Mouse (Mus musculus) hindbrain, embryonic 14.5 days (tissue): ENCODE results near the gene Xpr1. TPM values are rescaled to one million over a fixed set of nuclear protein-coding genes. Genes with fewer than 3 reads are reported as not detected.

ENCODE experiments used
- ATAC-seq: fragments of 200-750 bp; cut with Nextera tagmentation; 2 replicates; pipeline ENCODE4 v1.8.0; 2017; ENCODE audit warnings: moderate number of reproducible peaks, mild to moderate bottlenecking, moderate TSS enrichment, moderate library complexity; ENCODE audit not compliant: low FRiP score
- DNase-seq: peaks from one replicate; pipeline ENCODE4 v3.0.0-alpha.2; 2015; ENCODE audit warnings: low spot score
- H3K27ac ChIP-seq: fragments of 300-500 bp; sonication (generic); 2 replicates; pipeline ENCODE4 v1.5.1; 2014; ENCODE audit warnings: mild to moderate bottlenecking, moderate library complexity
- H3K27me3 ChIP-seq: fragments of 300-500 bp; sonication (generic); 2 replicates; pipeline ENCODE4 v1.6.1; 2014; ENCODE audit warnings: mild to moderate bottlenecking, low read length, mixed read lengths; ENCODE audit not compliant: control insufficient read depth, insufficient read depth
- H3K36me3 ChIP-seq: fragments of 300-500 bp; sonication (generic); replicated peaks from 2 replicates; pipeline ENCODE4 v1.6.1; 2014; ENCODE audit not compliant: control insufficient read depth, insufficient read depth
- H3K4me1 ChIP-seq: fragments of 300-500 bp; sonication (generic); replicated peaks from 2 replicates; pipeline ENCODE4 v1.6.1; 2014; ENCODE audit warnings: antibody characterized with exemption, low read length, mixed read lengths; ENCODE audit not compliant: control insufficient read depth, insufficient read depth
- H3K4me2 ChIP-seq: fragments of 300-500 bp; sonication (generic); replicated peaks from 2 replicates; pipeline ENCODE4 v1.6.1; 2014; ENCODE audit warnings: mild to moderate bottlenecking, moderate library complexity
- H3K4me3 ChIP-seq: fragments of 300-500 bp; sonication (generic); replicated peaks from 2 replicates; pipeline ENCODE4 v1.5.1; 2014; ENCODE audit warnings: mild to moderate bottlenecking, low read length
- H3K9ac ChIP-seq: fragments of 300-500 bp; sonication (generic); 2 replicates; pipeline ENCODE4 v1.6.1; 2014
- H3K9me3 ChIP-seq: fragments of 300-500 bp; sonication (generic); 2 replicates; pipeline ENCODE4 v1.6.1; 2016; ENCODE audit warnings: low read length; ENCODE audit not compliant: control insufficient read depth
- WGBS: fragments of 180-500 bp; shearing (Covaris S2); extraction: QIAGEN DNeasy Blood & Tissue Kit; methylation state at CpG from one replicate; pipeline ENCODE4 v1.1.7; 2014; 5-methylcytosine and 5-hydroxymethylcytosine counted together
- microRNA-seq: library from miRNA; unstranded; fragments of <30 nt; microRNA quantifications from one replicate; pipeline ENCODE4, GENCODE M21; 2016
- polyA plus RNA-seq: library from polyadenylated mRNA; unstranded; fragments of >200 nt; fragmentation: Nextera tagmentation; extraction: Ambion mirVana; gene quantifications from 2 replicates; pipeline ENCODE4 v1.2.1, GENCODE M21; 2014

The Xpr1 gene
- polyA plus RNA-seq, 1 experiment from 2014 or later: 38.7 TPM

- Histone ChIP-seq H3K9ac (0 out of 2 replicates have a peak overlapping the region, but pooled peaks have one; percentile 9), H3K36me3 (no peaks in the 10 kb centered on the region), H3K4me2 (no peak overlapping the region), H3K9me3 (no peaks in the 10 kb centered on the region), H3K4me1 (peaks cover 76% of the 10 kb centered on the region), H3K4me3 (no peak overlapping the region), H3K27me3 (no peaks in the 10 kb centered on the region), H3K27ac (peak overlapping the region; percentile 83)
- 71% methylated on average over 9 of the region's 9 CpGs for WGBS
- DNase-seq: no peak
- no peak for ATAC-seq
Measured at GRCm38 (mm10) chr1:155233378-155233777, 183.8 kb downstream of the Xpr1 start.

DNA sequence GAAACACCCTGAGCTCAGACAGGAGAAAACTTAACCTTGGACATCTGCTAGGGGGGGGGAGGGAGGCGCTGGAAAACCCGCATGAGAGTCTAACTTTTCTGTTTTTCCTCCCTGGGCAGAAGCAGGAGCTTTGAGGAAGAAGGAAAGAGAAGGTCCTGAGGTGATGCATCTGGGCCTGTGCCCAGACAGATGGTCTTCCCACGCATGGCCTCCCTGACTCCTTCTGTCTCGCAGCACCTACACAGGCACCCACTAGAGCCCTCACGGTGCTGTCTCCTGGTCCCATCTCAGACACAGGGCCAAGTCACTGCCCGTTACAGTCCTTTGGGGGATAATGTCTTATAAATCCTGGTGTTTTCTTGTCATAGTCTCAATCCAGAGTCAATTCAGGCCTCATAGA, 184.4 kb downstream of the Xpr1 start:
- no peak overlapping the region for H3K9ac ChIP-seq
- no peaks in the 10 kb centered on the region for H3K27me3 ChIP-seq
- WGBS: 68% methylated on average over 6 of the region's 6 CpGs
- peaks cover 79% of the 10 kb centered on the region for H3K4me1 ChIP-seq
- DNase-seq (no peak), ATAC-seq (no peak)
- no peaks in the 10 kb centered on the region for H3K9me3 ChIP-seq
- H3K36me3 ChIP-seq: no peaks in the 10 kb centered on the region
- H3K27ac ChIP-seq: peak overlapping the region; percentile 83
- no peak overlapping the region for H3K4me3 ChIP-seq
- no peak overlapping the region for H3K4me2 ChIP-seq

DNA sequence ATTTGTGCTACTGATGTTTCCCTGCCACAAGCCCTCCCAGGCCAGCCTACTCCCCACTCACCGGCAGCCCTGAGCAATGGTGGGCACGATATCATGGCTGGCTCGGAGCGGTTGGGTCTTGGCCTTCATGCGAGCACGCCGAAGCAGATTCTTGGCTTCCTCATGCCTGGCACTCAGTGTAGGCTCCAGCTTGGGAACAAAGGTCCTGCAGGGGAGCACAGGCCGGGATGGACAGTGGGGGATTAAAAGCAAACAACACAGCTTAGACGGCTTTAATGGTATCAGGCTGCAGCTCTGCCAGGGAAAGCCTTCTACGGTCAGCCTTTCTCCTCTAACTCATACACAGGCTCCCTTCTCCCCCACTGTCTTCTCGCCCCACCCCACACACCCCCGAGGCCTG, 184.8 kb downstream of the Xpr1 start:
- H3K4me1 ChIP-seq: peaks cover 77% of the 10 kb centered on the region
- WGBS: 61% methylated on average over 12 of the region's 12 CpGs
- H3K36me3 ChIP-seq: no peaks in the 10 kb centered on the region
- no peak overlapping the region for H3K9ac ChIP-seq
- H3K4me3 ChIP-seq: no peak overlapping the region
- no peaks in the 10 kb centered on the region for H3K9me3 ChIP-seq
- H3K27ac ChIP-seq: peak overlapping the region; percentile 83
- DNase-seq: no peak
- H3K4me2 ChIP-seq: no peak overlapping the region
- ATAC-seq: no peak
- no peaks in the 10 kb centered on the region for H3K27me3 ChIP-seq

DNA sequence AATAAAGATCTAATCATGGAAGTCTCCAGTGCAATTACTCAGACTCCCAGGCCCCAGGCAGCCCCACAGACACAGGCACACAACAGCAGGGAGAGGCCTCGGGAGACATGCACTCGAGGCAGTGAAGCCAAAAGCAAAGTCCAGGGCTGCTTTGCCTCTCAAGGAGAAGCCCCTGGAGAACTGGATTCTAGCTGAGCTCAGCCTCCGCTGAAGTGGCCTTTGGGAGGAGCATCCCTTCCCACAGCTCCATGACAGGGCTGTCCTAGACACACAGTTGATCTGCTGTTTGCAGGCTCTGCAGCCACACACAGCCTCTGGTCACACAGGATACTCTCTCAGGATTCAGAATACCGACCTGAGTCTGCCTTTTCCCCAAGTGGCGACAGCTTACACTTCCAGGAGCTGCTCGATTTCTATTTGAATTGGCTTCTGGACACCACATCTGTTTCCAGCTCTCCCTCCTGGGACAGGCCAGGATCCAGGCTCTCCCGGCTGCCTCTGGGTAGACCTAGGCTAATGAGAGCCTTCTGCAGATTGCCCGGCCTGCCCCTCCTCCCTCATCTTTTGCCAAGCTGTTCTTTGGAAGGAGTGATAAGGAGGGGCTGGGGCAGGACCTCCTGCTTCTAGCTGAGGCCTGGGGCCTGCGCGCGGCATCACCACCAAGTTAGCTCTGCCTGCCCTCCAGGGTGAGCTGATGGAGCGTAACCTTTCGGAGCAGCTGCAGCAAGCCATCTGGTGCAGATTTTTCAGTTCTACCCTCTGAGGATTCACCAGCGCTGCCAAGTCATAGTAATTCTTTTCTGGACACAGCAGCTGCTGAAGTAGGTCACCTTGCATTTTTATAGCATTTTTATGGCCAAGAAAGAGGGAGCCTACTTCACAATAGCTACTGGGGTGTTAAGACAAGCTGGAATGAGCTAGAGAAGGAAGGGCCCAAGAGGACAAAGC, 187.5 kb downstream of the Xpr1 start:
- Histone ChIP-seq H3K27ac (peak overlapping the region; percentile 84), H3K36me3 (no peaks in the 10 kb centered on the region), H3K4me2 (no peak overlapping the region), H3K27me3 (no peaks in the 10 kb centered on the region), H3K9me3 (no peaks in the 10 kb centered on the region), H3K9ac (no peak overlapping the region), H3K4me1 (peaks cover 55% of the 10 kb centered on the region), H3K4me3 (no peak overlapping the region)
- ATAC-seq: peak; percentile 68
- peak; percentile 66 for DNase-seq
- WGBS: 15% methylated on average over 14 of the region's 14 CpGs

Small RNAs within 50 kb of the gene (microRNA-seq; reads per million reads assigned to microRNA genes)
- gene Gm22569: not detected

Other genes starting within 250 kb of the Xpr1 start
- gene BC034090, start 173.0 kb downstream of the Xpr1 start, polyA plus RNA-seq: 4.0 and 4.1 TPM in 2 replicates
- gene Acbd6, start 140.7 kb upstream of the Xpr1 start, polyA plus RNA-seq: 99.5 and 103 TPM in 2 replicates